Mouse (Mus musculus): ENCODE data around the gene Cacna1h.

Gene Cacna1h

DNA sequence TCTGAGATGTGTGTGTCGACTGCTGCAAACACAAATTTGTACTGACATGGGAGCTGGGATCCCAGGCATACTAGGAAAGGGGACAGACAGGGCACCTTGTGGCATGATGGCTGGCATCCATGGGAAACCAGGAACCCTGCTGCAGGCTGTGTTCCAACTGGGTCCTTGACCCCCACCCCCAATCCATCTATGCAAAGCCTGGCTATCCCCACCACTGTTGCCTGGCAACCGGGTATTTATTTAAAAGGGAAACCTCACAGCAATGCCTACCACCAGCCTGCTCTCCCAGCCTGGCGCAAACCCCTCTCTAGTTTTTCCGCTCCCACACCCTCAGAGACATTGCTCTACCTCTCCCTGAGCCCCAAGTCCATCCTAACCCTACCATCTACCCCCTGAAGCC, 26.2 kb downstream of the Cacna1h start:
- DNase-seq (ENCODE audit: low spot score), result no peak

DNA sequence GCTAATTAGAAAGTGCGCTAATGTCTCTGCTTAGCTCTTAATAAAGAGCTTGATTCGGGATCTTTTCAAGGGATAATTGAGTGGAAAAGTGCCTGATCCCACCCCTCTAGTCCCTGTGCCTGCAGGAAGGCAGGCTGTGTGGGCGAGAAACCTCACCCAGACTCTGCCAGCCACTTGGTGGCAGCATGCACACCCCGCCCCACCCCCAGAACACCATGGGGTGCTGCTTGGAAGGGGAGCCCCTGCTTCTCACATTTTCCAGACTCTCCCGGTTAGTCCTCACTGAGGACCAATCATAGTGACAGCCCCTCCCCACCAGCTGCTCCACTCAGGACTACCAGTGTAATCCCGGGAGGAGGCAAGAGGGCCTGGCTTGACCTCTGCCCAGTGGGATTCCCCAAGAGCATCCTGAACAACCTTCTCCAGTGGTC, 27.6 kb downstream of the Cacna1h start:
- DNase-seq (ENCODE audit: low spot score), result no peak

DNA sequence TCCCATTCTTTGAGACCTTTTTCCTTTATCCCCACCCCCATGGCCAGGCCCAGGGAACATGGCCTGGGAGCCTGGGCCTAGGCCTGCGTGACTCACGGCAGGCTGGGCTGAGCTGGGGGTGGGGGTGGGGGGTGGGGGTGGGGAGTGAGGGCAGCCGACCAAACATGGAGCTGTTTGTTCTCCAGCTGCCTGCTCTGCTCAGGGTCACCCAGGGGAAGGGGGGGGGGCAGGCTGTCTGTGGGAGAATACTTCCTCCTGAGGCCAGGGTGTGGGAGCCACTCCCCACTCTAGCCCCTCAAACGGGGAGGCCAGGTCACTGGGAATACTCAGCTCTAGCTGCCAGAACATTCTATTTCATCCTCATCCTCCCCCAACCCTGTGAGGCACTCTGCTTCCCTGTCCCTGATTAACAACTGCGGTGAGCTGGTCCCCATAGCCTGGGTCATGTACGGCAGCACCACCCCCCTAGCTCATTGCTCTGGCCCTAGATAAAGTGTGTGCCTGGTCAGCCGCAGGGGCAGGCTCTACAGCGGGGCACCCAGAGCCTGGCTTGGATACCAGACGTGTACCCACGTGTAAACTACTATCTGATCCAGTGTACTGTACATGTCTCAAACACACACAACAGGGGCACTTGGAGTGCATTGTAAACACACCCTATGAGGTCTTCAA, 28.2 kb downstream of the Cacna1h start:
- no peak for DNase-seq (ENCODE audit: low spot score)

DNA sequence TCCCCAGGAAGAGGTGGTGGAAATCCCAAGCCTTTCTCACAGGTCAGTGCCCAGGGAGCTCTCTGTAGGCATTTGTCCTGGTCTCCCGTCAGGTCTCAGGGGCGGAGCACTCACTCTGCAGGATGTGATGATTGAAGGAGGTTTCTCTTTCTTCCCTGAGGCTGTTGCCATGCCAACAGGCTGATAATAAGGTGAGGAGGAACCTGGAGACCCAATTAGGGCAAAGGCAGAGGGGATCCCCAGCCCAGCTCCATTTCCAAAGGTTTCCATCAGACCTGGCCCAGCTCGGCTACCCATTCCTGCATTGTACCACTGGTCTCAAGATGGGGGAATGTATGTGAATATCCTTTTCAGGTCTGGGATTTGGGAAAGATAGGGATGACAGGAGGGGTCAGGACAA, 29.4 kb downstream of the Cacna1h start:
- no peak for DNase-seq (ENCODE audit: low spot score)

DNA sequence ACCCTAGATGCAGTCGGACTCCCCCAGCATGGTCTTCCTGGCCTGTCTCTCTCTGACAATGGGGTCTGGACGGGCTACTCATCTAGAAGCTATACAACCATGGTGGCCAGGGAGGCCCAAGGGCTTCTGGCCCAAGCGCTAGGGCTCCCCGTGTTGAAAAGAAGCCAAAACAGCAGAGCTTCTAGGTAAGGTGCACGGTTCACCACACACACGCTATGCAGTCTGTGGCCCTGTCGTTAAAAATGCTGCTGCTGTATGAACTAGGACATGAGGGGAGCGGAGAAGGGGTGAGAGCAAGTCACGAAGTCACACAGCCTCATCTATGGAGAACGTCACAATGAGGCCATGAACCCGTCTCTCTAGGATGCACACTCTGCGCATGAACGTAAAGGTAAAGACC, 31.4 kb downstream of the Cacna1h start:
- DNase-seq (ENCODE audit: low spot score), result no peak

DNA sequence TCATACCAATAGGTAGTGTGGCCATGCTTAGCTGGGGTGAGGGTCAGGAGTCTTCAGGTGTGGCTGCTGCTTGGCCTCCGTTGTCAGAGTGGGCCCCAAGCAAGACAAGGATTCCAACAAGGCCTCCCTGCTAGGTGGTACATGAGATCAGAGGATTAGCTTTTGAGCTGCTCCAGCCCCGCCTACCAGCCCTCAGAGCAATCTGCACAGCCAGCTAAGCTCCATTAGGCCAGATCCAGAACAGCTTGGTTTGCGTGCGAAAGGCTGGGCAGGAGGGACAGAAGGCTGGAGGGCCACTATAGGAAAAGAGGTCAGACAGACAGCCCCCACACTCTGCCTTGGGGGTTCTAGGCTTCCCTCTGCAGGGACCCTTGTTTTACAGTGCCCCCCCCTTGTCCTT, 32.1 kb downstream of the Cacna1h start:
- peak; percentile 55 for DNase-seq (ENCODE audit: low spot score)

DNA sequence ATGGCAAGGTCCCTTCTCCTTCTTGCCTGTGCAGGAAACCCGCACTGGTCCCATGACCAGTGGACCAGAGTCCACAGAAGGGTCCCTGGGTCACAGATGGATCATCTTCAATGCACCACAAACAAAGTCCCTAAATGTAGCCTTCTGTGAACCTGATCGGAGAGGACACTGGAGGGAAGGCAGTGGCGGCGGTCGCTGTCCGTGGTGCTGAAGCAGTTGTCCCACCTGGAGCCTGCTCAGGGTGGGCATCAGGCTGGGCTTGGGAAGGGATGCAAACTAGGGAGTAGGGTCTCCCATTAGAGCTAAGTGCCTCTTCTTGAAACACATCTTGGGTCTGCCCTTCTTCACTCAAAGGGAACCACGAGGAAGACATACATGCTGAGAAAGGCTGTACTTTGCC, 33.1 kb downstream of the Cacna1h start:
- DNase-seq (ENCODE audit: low spot score), result peak; percentile 71

DNA sequence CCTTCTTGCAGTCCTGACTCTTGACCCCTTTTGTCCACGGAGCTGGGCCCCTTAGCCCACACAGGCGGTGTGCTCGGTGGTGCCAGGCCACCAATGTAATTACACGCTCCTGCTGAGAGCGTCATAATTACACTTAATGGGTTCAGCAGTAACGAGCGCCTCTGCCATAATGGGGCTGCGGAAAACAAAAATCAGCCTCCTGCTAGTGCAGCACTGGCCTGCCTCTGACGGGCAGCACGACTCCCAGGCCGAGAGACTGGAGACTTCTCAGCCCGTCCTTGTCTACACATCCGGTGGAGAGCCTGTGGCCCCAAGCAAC, 35.1 kb downstream of the Cacna1h start:
- no peak for DNase-seq (ENCODE audit: low spot score)

DNA sequence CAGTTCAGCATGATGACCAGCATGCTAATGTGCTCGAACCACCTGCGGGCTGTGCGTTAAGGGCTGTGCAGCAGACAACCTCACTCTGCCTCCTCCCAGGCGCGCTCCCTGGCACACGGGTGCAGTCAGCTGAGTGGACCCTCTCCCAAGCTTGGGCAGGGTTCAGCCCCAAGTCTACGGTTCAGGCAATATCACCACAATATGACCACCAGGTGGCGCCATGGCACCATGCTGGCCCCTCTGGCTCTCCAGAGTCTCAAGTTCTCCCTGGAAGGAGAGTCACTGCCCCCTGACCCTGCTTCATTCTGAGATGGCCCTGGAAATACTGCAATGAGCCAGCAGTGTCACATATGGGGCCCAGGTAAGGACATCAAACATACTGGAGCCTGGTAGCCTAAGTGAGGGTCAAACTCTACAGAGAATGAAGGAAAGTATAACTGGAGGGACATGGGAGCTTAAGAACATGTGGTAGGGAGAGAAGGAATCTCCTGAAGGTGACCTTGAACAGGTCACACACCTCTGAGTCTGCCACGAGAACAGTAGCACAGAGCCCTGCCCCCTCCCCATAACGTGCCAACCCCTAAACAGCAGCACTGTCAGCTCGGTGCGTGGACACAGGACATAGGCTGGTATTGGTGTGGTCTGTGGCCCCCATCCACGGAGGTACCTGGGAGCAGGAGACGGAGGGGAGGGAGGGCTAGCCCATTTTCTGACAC, 35.6 kb downstream of the Cacna1h start:
- peak; percentile 96 for DNase-seq (ENCODE audit: low spot score)

DNA sequence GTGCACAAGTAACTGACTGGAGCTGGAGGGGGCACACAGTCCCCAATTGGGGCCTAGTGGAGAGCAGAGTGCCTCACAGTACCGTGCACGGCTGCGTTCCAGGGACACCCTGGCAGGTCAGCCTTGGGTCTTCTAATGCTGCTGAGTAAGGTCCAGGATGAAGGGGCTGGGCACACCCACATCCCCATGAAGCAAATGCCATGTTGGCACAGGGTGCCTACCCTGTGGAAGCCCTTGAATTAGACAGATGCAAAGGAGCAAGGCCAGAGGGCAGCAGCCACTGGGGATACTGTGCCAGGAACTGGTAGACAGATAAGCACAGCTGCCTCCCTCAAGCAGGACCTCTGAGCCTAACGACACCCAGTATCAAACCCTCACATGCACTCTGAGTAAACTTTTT, 39.1 kb downstream of the Cacna1h start:
- DNase-seq (ENCODE audit: low spot score), result no peak

DNA sequence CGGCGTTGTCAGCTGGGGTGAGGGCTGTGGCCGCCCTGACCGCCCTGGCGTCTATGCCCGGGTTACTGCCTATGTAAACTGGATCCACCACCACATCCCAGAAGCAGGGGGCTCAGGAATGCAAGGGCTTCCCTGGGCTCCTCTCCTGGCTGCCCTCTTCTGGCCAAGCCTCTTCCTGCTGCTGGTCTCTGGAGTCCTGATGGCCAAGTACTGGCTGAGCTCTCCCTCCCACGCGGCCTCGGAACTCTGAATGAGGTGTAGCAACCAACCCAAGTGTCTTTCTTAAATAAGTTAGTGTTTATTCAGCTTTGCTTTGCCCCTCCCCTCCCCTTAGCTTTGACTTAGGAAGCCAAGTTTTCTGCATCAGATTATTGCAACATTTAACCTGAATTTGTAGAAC, 59.6 kb downstream of the Cacna1h start:
- peak; percentile 45 for DNase-seq (ENCODE audit: low spot score)

DNA sequence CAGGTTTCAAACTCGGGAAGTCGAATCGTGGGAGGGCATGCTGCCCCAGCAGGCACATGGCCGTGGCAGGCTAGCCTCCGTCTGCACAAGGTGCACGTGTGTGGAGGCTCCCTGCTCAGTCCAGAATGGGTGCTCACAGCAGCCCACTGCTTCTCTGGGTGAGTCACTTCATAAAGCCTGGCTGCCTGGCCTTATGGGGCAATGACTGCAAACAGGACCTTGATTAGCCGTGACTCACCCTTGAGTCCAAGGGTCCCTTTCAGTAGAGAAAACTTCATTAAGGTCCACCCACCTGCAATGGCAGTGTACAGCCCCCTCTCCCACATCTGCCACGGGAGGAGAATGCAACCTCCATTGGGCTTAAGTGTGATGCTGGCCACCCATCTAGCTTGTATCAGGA, 61.1 kb downstream of the Cacna1h start:
- no peak for DNase-seq (ENCODE audit: low spot score)

DNA sequence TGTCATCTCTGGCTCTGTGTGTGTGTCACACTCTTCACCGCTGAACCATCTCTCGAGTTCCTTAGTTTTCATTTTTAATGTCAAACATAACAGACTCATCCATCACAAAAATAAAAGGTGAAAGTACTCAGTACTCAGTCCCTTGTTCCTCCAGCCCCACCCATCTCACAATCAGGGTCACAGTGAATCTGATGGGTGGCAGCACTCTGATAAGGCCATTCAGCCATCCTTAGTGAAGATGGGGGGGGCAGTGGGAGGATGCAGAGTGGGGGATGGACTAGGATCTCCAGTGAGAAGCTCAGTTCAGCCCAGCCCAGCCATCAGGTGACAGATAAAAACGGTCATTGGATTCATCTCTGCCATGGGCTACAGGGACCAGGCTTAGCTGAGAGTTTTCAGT, 64.6 kb downstream of the Cacna1h start, which contains the start of gene Tpsg1:
Gene Tpsg1, plus strand, starts transcription at position 301 of the 400 bp plus-strand sequence.
- DNase-seq (ENCODE audit: low spot score), result no peak

DNA sequence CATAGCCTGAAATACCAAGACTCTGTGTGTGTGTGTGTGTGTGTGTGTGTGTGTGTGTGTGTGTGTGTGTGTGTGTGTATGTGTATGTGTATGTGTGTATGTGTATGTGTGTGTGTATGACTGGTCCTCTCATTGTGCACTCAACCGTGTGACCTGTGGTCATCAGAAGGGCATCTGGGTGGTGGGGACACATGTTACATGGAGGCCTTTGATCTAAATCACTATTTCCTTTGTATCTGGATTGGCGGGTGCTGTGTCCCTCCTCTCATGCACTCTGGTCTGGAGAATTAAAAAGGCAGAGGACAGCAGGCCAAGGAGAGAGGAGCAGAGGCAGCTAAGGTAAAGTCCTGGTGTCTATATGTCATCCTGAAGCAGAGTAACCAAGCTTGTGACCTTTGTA, 67.6 kb downstream of the Cacna1h start, which contains the start of gene Tpsb2:
Gene Tpsb2, plus strand, starts transcription at position 301 of the 400 bp plus-strand sequence.
- DNase-seq (ENCODE audit: low spot score), result no peak

DNA sequence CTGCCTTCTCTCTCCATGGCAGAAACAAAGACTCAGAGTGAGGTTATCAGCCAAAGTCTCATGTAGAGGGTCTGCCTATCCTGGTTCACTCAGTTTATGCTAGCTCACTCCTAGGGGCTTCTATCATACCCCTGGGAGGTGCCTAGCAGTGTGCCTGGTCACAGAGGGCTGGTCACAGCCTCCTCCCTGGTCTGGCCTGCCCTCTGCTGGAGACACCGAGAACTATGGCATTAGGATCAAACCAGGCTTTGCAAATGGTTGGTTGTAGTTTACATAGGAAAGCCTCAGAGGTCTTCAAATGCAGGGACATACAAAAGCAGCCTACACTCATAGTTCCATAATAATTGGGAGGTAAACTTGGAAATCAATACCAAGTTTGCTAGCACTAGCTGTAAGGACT, 69.9 kb downstream of the Cacna1h start:
- DNase-seq (ENCODE audit: low spot score), result peak; percentile 44

DNA sequence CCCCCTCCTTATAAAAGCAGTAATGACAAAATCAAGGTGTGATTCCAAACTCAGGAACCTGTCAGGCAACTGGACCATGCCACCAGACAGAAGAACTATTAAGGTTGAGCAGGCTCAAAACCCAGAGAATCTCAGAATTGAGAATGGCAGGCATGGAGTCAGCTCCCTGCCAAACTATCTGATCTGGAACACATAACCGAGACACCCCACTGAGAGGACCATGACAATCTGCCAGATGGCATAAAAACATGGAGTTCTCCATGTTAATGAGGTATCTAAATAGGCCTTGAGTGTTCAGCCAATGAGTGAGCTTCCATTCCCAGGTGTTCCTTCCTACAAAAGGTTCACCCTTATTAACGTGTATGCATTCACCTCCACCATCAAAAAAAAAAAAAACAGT, 72.3 kb downstream of the Cacna1h start:
- DNase-seq (ENCODE audit: low spot score), result no peak

DNA sequence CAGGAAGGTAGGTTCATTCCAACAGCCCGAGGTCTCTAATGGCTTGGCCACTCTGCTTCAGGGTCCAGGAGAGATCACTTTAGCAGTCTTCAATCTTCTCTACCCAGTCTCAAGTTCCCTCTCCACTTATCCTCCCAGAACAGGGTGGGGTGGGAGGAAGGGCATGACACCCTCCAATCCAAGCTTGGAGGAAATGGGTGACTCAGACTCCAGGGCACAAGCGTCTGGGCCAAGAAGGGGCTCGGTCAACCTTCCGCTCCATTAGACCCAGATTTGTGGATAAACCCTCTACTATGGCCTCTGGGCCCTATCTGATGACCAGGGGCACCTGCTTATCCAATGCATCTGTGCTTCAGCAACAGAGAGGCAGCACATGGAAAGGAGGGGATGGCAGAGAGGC, 88.1 kb downstream of the Cacna1h start, which contains the start of gene Tpsab1:
Gene Tpsab1, minus strand, starts transcription at position 101 of the 400 bp plus-strand sequence.
- DNase-seq (ENCODE audit: low spot score), result no peak

DNA sequence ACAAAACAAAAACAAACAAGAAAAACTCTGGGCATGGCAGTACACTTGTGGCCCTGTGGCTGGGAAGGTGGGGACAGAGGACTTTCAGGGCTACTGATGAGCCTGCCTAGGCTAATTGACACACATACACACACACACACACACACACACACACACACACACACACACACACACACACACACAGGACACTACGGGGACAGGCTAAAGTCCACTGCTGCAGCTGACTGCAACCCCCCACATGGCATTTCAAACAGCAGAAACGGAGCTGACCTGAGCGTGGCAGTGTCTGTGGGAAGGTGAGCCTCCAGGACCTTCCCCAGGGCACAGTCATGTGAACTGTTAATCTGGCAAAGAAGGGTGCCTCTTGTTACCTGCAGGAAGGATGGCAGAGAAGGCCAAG, 92.1 kb downstream of the Cacna1h start:
- DNase-seq (ENCODE audit: low spot score), result no peak

DNA sequence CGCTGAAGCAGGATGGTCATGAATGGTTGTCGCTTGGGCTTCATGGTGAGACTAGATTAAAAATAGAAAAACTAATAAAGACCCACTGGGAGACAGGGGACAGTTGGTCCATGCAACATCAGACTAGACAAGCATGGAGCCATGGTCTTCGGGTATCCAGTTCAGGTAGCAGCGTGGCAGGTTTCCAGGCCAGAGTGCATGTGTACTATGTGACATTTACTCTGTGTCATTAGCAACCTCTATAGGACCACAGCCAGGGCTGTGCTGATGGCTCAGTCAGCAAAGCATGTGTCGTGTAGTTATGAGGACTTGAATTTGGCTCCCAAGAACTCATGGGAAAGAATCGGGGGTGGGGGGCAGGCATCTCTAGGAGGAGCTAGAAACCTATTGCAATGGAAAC, 93.6 kb downstream of the Cacna1h start:
- no peak for DNase-seq (ENCODE audit: low spot score)

DNA sequence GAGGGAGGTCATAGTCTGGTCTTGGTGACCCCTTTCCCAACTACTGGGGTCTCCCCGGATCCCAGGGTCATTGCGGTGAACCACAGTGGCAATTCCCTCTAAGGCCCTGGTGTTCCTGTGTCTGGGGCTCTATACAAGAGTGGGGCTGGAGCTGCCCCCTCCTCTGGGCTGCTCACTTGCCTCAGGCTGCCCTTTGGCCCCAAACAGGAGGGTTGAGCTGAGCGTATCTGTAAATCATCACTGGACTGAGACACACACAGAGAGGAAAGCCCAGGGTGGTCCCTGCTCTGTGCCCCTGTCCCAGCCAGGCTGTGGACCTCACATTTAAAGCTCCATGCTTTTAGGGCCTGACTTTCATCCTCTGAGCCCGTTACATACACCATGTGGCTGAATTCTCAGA, 95.4 kb downstream of the Cacna1h start:
- DNase-seq (ENCODE audit: low spot score), result no peak

DNA sequence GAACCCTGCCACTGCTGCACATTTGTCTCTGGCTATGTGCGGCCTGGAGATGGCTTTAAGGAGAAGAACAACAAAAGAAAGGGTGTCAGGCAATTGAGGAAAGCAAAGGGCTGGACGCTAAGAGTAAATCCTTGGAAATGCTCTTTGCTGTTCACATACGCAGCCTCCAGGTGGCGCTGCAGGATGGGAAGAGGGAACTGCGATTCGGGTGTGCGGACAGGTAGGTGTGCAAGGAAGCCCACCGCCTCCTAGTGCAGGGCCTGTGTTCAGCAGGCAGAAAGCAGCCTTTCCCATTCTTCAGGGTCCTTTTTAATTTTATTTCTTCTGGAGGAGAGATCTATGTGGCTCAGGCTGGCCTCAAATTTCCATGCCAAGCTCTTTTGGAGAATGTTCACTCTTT, 99.6 kb downstream of the Cacna1h start:
- peak; percentile 84 for DNase-seq (ENCODE audit: low spot score)

DNA sequence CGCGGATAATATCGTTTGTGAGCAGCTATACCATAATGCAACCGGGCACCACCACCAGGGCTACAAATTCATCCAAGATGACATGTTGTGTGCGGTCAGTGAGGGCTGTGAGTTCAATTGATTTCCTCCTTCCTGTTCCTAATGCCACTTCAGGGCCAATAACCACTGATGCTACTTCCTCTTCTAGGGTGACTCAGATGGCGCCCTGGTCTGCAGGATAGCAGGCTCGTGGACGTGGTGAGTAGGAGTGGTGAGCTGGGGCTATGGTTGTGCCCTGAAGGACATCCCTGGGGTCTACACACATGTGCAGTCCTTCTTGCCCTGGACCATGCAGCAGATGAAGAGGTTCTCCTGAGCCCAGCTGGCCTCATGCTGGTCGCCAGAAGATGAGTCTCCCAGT, 101.3 kb downstream of the Cacna1h start:
- DNase-seq (ENCODE audit: low spot score), result no peak
